Mouse (Mus musculus): ENCODE measurements around the gene Itprid2. TPM values are rescaled to one million over a fixed set of nuclear protein-coding genes. Genes with fewer than 3 reads are reported as not detected.
A peak's percentile ranks its signal among the peaks of the same experiment; 100 is the strongest.
"Not testable (repeated sequence)": the region's sequence is repeated elsewhere in the genome, so short reads cannot be mapped to it uniquely, and the experiment has no call there.

Itprid2 gene
- polyA plus RNA-seq (2012; rRNA removed): 1.2 and 1.7 TPM in 2 replicates
- 3.6 TPM in 2 replicates for polyA plus RNA-seq (2014; fragmentation: Nextera tagmentation; extraction: Ambion mirVana)

DNA sequence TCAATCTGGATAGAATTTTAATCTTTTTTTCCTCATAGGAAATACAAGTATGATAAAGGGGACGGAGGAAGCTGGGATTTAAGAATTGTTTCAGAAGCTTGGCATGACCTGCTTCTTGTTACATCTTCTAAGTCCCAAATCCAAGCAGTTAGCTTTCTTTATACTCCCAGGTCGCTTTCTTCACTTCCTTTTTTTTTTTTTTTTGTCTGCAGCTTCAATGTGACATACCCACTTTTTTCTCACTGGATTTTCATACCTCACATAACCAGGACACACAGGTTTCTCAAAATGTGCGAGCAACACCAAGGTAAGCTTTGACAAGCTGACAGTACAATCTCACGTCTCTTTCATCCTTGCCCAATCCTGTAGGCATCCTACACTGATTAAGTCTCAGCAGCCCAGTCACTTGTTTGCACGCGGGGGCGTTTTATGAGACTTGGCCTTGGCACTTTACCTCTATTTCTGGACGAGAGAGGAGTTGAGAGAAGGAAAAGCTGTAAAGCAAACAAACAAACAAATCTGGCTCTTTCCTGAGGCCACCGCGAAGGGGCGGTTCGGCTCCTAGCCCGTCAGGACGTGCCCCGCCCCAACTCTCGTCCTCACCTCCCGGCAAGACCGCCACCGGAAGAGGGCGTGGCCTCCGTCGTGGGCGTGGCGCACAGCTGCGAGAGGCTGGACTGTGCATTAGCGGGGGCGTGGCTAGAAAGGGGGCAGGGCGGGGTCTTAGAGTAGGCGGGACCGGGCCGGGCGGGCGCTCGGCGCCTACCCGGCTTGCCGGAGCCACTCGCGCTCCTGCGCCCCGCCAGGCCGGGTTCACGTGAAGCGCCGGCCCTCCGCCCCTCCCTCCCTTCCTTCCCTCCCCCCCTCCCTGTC lies at the start of gene Itprid2:
Itprid2 (plus strand) TSS at position 825 of the 873 bp plus-strand sequence.
- Histone ChIP-seq H3K27me3 (ENCODE audit: control insufficient read depth, insufficient read depth, low read length) (no peaks in the 10 kb centered on the region), H3K27ac (peak within 1 kb of the TSS; percentile 2; the same call in 1 of the 2 replicates), H3K4me2 (ENCODE audit: low read depth) (peak within 1 kb of the TSS; percentile 78), H3K9me3 (ENCODE audit: control insufficient read depth, low read length) (no peaks in the 10 kb centered on the region), H3K4me3 (ENCODE audit: insufficient read depth in 1 of 2, low read depth in 2 of 2, low read length in 2 of 2) (peak within 1 kb of the TSS; percentile 61 to 72), H3K9ac (replicated peaks) (peak within 1 kb of the TSS; percentile 68), H3K4me1 (replicated peaks; ENCODE audit: control insufficient read depth in 2 of 2, insufficient read depth in 2 of 2, low read length in 1 of 2) (peaks cover 0 to 4% of the 10 kb centered on the region in 2 experiments; a peak in 3 of 4 replicates), H3K36me3 (replicated peaks; ENCODE audit: control insufficient read depth, insufficient read depth, low read depth) (no peaks in the 10 kb centered on the region)
- ATAC-seq (ENCODE audit: insufficient read depth) (peak; percentile 99), DNase-seq (ENCODE audit: low read depth in 3 of 3, low spot score in 3 of 3) (peak; percentile 90 to 92 (median 91))
- TF ChIP-seq EP300 (IDR thresholded peaks at IDR 0.05; ENCODE audit: low read depth) (no peak), CTCF (IDR thresholded peaks at IDR 0.05; ENCODE audit: low read depth) (peak; percentile 47)
- WGBS (ENCODE audit: insufficient replicate concordance): 3% methylated on average over 45 of the region's 46 CpGs

DNA sequence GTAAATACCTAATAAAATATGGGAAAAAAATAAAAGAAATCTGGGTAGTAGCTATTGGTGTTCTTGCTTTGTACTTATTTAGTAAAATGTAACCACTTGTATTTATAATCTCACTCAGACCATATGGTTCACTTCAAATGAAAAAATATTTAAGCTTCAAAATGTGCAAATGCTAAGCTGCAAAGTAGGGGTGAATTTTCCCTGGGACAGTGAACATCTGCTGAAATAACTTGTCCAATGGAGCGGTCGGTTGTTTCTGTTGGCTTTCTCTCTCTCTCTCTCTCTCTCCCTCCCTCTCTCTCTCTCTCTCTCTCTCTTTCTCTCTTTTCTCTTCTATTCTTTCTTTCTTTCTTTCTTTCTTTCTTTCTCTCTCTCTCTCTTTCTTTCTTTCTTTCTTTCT lies 39.0 kb upstream of the Itprid2 start:
- no peak overlapping the region for H3K9ac ChIP-seq (replicated peaks)
- H3K4me2 ChIP-seq (ENCODE audit: low read depth): no peak overlapping the region
- DNase-seq (ENCODE audit: low read depth in 3 of 3, low spot score in 3 of 3) (no peak), ATAC-seq (ENCODE audit: insufficient read depth) (no peak)
- no peaks in the 10 kb centered on the region for H3K9me3 ChIP-seq (ENCODE audit: control insufficient read depth, low read length)
- H3K4me3 ChIP-seq (ENCODE audit: insufficient read depth in 1 of 2, low read depth in 2 of 2, low read length in 2 of 2): no peak overlapping the region
- TF ChIP-seq CTCF (IDR thresholded peaks at IDR 0.05; ENCODE audit: low read depth): no peak
- no peak for TF ChIP-seq EP300 (IDR thresholded peaks at IDR 0.05; ENCODE audit: low read depth)
- no peaks in the 10 kb centered on the region for H3K27me3 ChIP-seq (ENCODE audit: control insufficient read depth, insufficient read depth, low read length)
- H3K4me1 ChIP-seq (replicated peaks; ENCODE audit: control insufficient read depth in 2 of 2, insufficient read depth in 2 of 2, low read length in 1 of 2): peaks cover 0 to 2% of the 10 kb centered on the region in 2 experiments; a peak in 1 of 4 replicates
- H3K27ac ChIP-seq: no peak overlapping the region
- H3K36me3 ChIP-seq (replicated peaks; ENCODE audit: control insufficient read depth, insufficient read depth, low read depth): no peaks in the 10 kb centered on the region
- 75% methylated on average over 2 of the region's 2 CpGs for WGBS (ENCODE audit: insufficient replicate concordance)

DNA sequence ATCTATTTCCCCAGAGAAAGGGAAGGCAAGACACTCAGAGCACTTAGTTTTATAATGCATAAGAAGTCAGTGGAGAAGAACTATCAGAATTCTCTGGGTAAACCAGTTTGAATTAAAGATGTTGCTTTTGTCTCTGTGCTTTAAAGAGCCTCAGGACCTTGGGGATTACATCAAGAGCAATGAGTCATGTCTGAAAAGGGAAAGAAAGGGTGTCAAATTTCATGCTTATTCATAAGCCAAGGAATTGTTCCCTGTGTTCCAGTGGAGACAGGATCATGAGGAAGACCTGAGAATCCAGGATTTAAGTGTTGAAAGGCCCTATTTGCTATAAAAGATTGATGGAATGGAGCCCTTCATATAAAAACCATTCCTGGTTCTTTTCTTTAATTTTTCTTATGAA lies 38.1 kb upstream of the Itprid2 start:
- DNase-seq (ENCODE audit: low read depth in 3 of 3, low spot score in 3 of 3): no peak
- H3K27me3 ChIP-seq (ENCODE audit: control insufficient read depth, insufficient read depth, low read length): no peaks in the 10 kb centered on the region
- H3K9me3 ChIP-seq (ENCODE audit: control insufficient read depth, low read length): no peaks in the 10 kb centered on the region
- H3K4me1 ChIP-seq (replicated peaks; ENCODE audit: control insufficient read depth in 2 of 2, insufficient read depth in 2 of 2, low read length in 1 of 2): peaks cover 0 to 8% of the 10 kb centered on the region in 2 experiments; a peak in 2 of 4 replicates
- no peak overlapping the region for H3K4me3 ChIP-seq (ENCODE audit: insufficient read depth in 1 of 2, low read depth in 2 of 2, low read length in 2 of 2)
- no peak overlapping the region for H3K27ac ChIP-seq
- no peak overlapping the region for H3K4me2 ChIP-seq (ENCODE audit: low read depth)
- TF ChIP-seq CTCF (IDR thresholded peaks at IDR 0.05; ENCODE audit: low read depth): no peak
- no peak for TF ChIP-seq EP300 (IDR thresholded peaks at IDR 0.05; ENCODE audit: low read depth)
- no peak overlapping the region for H3K9ac ChIP-seq (replicated peaks)
- ATAC-seq (ENCODE audit: insufficient read depth): no peak
- no peaks in the 10 kb centered on the region for H3K36me3 ChIP-seq (replicated peaks; ENCODE audit: control insufficient read depth, insufficient read depth, low read depth)

DNA sequence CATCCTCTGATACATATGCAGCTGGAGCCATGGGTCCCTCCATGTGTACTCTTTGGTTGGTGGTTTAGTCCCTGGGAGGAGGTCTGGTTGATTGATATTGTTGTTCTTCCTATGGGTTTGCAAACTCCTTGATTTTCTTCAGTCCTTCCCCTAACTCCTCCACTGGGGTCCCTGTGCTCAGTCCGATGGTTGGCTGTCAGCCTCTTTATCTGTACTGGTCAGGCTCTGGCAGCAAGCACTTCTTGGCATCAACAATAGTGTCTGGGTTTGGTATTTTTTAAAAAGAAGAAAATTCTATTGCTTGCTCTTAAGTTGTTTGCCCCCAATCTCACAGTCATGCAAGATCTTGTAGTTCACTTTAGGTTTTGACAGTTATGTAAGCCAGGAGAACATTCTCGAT lies 34.0 kb upstream of the Itprid2 start:
- not testable (repeated sequence) for DNase-seq (ENCODE audit: low read depth in 3 of 3, low spot score in 3 of 3); H3K27me3 ChIP-seq (ENCODE audit: control insufficient read depth, insufficient read depth, low read length); H3K4me1 ChIP-seq (replicated peaks; ENCODE audit: control insufficient read depth in 2 of 2, insufficient read depth in 2 of 2, low read length in 1 of 2); H3K9ac ChIP-seq (replicated peaks); H3K4me3 ChIP-seq (ENCODE audit: insufficient read depth in 1 of 2, low read depth in 2 of 2, low read length in 2 of 2); H3K27ac ChIP-seq; H3K36me3 ChIP-seq (replicated peaks; ENCODE audit: control insufficient read depth, insufficient read depth, low read depth); ATAC-seq (ENCODE audit: insufficient read depth); H3K9me3 ChIP-seq (ENCODE audit: control insufficient read depth, low read length); H3K4me2 ChIP-seq (ENCODE audit: low read depth)
- 13% methylated on average over 2 of the region's 2 CpGs for WGBS (ENCODE audit: insufficient replicate concordance)

DNA sequence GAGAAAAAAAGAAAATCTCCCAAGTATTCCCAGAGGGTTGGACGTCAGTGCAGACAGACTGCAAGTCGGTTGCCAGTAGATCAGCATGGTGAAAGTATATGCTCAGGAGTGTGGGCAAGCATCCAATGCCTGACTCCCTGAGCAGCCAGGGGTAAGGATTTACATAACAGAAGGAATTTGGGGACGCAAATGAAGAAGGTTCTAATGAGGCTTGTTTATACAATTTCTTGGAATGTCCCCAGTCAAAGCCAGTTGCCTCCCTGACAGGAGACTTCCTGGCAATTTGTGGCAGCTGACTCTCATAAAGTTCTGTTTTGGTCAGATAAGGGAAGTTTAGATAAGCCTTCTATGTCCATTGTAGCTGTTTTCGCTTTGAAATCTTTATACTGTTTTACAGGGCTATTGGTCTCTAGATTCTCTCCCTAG lies 33.4 kb upstream of the Itprid2 start:
- H3K4me1 ChIP-seq (replicated peaks; ENCODE audit: control insufficient read depth in 2 of 2, insufficient read depth in 2 of 2, low read length in 1 of 2): peaks cover 0 to 8% of the 10 kb centered on the region in 2 experiments; a peak in 2 of 4 replicates
- TF ChIP-seq EP300 (IDR thresholded peaks at IDR 0.05; ENCODE audit: low read depth) (no peak), CTCF (IDR thresholded peaks at IDR 0.05; ENCODE audit: low read depth) (no peak)
- 16% methylated on average over 4 of the region's 4 CpGs for WGBS (ENCODE audit: insufficient replicate concordance)
- H3K4me3 ChIP-seq (ENCODE audit: insufficient read depth in 1 of 2, low read depth in 2 of 2, low read length in 2 of 2): no peak overlapping the region
- no peak overlapping the region for H3K27ac ChIP-seq
- no peaks in the 10 kb centered on the region for H3K9me3 ChIP-seq (ENCODE audit: control insufficient read depth, low read length)
- H3K36me3 ChIP-seq (replicated peaks; ENCODE audit: control insufficient read depth, insufficient read depth, low read depth): no peaks in the 10 kb centered on the region
- DNase-seq (ENCODE audit: low read depth in 3 of 3, low spot score in 3 of 3): peak in 1 of 3 experiments; percentile 10
- ATAC-seq (ENCODE audit: insufficient read depth): no peak
- no peak overlapping the region for H3K4me2 ChIP-seq (ENCODE audit: low read depth)
- no peak overlapping the region for H3K9ac ChIP-seq (replicated peaks)
- H3K27me3 ChIP-seq (ENCODE audit: control insufficient read depth, insufficient read depth, low read length): no peaks in the 10 kb centered on the region

Measured in liver, embryonic 14.5 days (tissue).